Mouse (Mus musculus) naive thymus-derived CD4-positive, alpha-beta T cell, adult 5 months (primary cell): ENCODE results near the gene Hspg2. TPM values are rescaled to one million over a fixed set of nuclear protein-coding genes. Genes with fewer than 3 reads are reported as not detected.

Experiments
- polyA plus RNA-seq: library from polyadenylated mRNA; unstranded; fragments of 100-300 nt; shearing (Covaris generic); gene quantifications from one replicate; pipeline ENCODE4 v1.2.1, GENCODE M21; 2017

The Hspg2 gene
- not detected for polyA plus RNA-seq

GRCm38 (mm10) chr4:137468260-137469080 is at the start of gene Hspg2:
Gene Hspg2, plus strand, starts transcription at chr4:137468769.

GRCm38 (mm10) chr4:137430502-137430901 is 38.1 kb upstream of the Hspg2 start, which contains the start of gene Cela3b:
Gene Cela3b, minus strand, starts transcription at chr4:137430540.

GRCm38 (mm10) chr4:137453234-137453767 is 15.3 kb upstream of the Hspg2 start, which contains the start of gene 1700013G24Rik:
Gene 1700013G24Rik, plus strand, starts transcription at chr4:137453284.

GRCm38 (mm10) chr4:137574469-137574868 is 105.9 kb downstream of the Hspg2 start, which contains the start of gene Ldlrad2:
Gene Ldlrad2, minus strand, starts transcription at chr4:137574569.

GRCm38 (mm10) chr4:137593601-137594495 is 125.3 kb downstream of the Hspg2 start, which contains the start of gene Usp48:
Gene Usp48, plus strand, starts transcription at chr4:137593755.

Other genes with a start within 250 kb of the Hspg2 start
- gene Wnt4, start 191.3 kb upstream of the Hspg2 start, polyA plus RNA-seq = 0.11 TPM
- 745 TPM for gene Cdc42, start 111.0 kb upstream of the Hspg2 start, polyA plus RNA-seq
- gene Cela3a, start 59.0 kb upstream of the Hspg2 start, polyA plus RNA-seq = not detected
- not detected for gene Cela3b, start 38.2 kb upstream of the Hspg2 start, polyA plus RNA-seq
- not detected for gene 1700013G24Rik, start 15.5 kb upstream of the Hspg2 start, polyA plus RNA-seq
- not detected for gene Ldlrad2, start 105.8 kb downstream of the Hspg2 start, polyA plus RNA-seq
- 96.2 TPM for gene Usp48, start 125.0 kb downstream of the Hspg2 start, polyA plus RNA-seq
- not detected for gene Rap1gap, start 196.0 kb downstream of the Hspg2 start, polyA plus RNA-seq